ENCODE assay signal across 14 mouse cellular contexts in the genomic region with DNA sequence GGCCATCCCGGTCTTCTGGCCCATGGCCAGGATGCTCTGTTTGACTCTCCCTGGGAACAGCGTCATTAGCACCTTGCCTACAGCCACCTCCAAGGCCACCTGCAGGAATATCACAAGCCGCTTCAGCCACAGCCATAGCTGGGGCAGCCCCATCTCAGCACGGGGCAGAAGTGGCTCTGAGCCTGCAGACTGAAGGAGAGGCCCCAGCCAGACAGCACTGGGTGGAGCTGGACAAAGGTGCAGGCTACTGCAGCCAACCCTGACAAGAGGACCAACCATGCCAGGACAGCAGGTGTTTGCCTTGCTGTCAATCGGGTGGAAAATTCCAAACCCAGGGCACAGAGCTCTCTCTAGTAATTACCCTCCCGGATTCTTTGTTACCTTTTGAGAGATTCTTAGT. TPM values are rescaled to one million over a fixed set of nuclear protein-coding genes. Genes with fewer than 3 reads are reported as not detected.
DNase-seq lines count a peak whose midpoint lies in the region; ATAC-seq and TF ChIP-seq lines count a peak whose summit lies in the region.
"Had no signal": no experiment of that assay in that cellular context is flagged by ENCODE, and none has a peak within 500 bp of the region (broad histone marks: within the 10 kb centered on the region; RNA-seq: fewer than 3 reads in every experiment).

TSS of gene Dio1 (minus strand) at position 204 of the 400 bp plus-strand sequence.

- H3K27me3 ChIP-seq in limb, embryonic 13.5 days, result peaks cover 10% of the 10 kb centered on the region; the same call in 1 of the 2 replicates
- H3K27me3 ChIP-seq in limb, embryonic 10.5 days (ENCODE audit: low read depth, poor library complexity, severe bottlenecking), result peaks cover 11% of the 10 kb centered on the region
- H3K27me3 ChIP-seq in intestine, embryonic 15.5 days (replicated peaks), result no peaks in the 10 kb centered on the region
- no peaks in the 10 kb centered on the region for H3K27me3 ChIP-seq in limb, embryonic 14.5 days (ENCODE audit: control insufficient read depth, insufficient read depth, low read length)
- H3K27me3 ChIP-seq: limb, embryonic 15.5 days; neural tube, embryonic 12.5 days had no signal

- no peak within 1 kb of the TSS for H3K27ac ChIP-seq in limb, embryonic 13.5 days
- no peak within 1 kb of the TSS for H3K27ac ChIP-seq in limb, embryonic 10.5 days
- no peak within 1 kb of the TSS for H3K27ac ChIP-seq in intestine, embryonic 15.5 days
- no peak within 1 kb of the TSS for H3K27ac ChIP-seq in limb, embryonic 14.5 days (replicated peaks; ENCODE audit: low read depth, low read length)
- H3K27ac ChIP-seq: limb, embryonic 15.5 days; neural tube, embryonic 12.5 days had no signal

- H3K4me2 ChIP-seq in limb, embryonic 13.5 days (replicated peaks), result no peak within 1 kb of the TSS
- H3K4me2 ChIP-seq in intestine, embryonic 15.5 days (replicated peaks), result peak within 1 kb of the TSS; percentile 18
- no peak within 1 kb of the TSS for H3K4me2 ChIP-seq in limb, embryonic 14.5 days (replicated peaks; ENCODE audit: low read depth, low read length, severe bottlenecking)
- H3K4me2 ChIP-seq: limb, embryonic 15.5 days; neural tube, embryonic 12.5 days had no signal

- no peaks in the 10 kb centered on the region for H3K36me3 ChIP-seq in limb, embryonic 13.5 days
- no peaks in the 10 kb centered on the region for H3K36me3 ChIP-seq in limb, embryonic 10.5 days
- no peaks in the 10 kb centered on the region for H3K36me3 ChIP-seq in intestine, embryonic 15.5 days
- no peaks in the 10 kb centered on the region for H3K36me3 ChIP-seq in limb, embryonic 14.5 days (ENCODE audit: control insufficient read depth, insufficient read depth, low read length)
- H3K36me3 ChIP-seq: limb, embryonic 15.5 days; neural tube, embryonic 12.5 days had no signal

- H3K9ac ChIP-seq in limb, embryonic 13.5 days, result 0 out of 2 replicates have a peak within 1 kb of the TSS, but pooled peaks have one; percentile 8
- H3K9ac ChIP-seq in intestine, embryonic 15.5 days, result no peak within 1 kb of the TSS
- H3K9ac ChIP-seq in limb, embryonic 14.5 days (ENCODE audit: low read depth, low read length, severe bottlenecking), result 0 out of 2 replicates have a peak within 1 kb of the TSS, but pooled peaks have one; percentile 5
- H3K9ac ChIP-seq: limb, embryonic 15.5 days; neural tube, embryonic 12.5 days had no signal

- no peak for TF ChIP-seq POLR2A in limb, embryonic 14.5 days (IDR thresholded peaks at IDR 0.05; ENCODE audit: borderline replicate concordance, extremely low read depth, insufficient read depth, insufficient read length)

- DNase-seq in limb, embryonic 10.5 days (ENCODE audit: low spot score), result no peak
- DNase-seq in cerebellum, adult 18-20 months, result peak; percentile 75 to 87
- no peak for DNase-seq in limb, embryonic 14.5 days (ENCODE audit: low spot score)
- no peak for DNase-seq in layer of hippocampus, postnatal 10 days (ENCODE audit: low spot score in 2 of 2)
- no peak for DNase-seq in layer of hippocampus, adult 18-20 months (ENCODE audit: low spot score in 2 of 2)
- no peak for DNase-seq in urinary bladder, postnatal 25 days (ENCODE audit: low spot score)
- DNase-seq: right cerebral cortex, postnatal 14 days had no signal

- H3K4me1 ChIP-seq in limb, embryonic 13.5 days, result peaks cover 9% of the 10 kb centered on the region; the same call in 1 of the 2 replicates
- peaks cover 16% of the 10 kb centered on the region for H3K4me1 ChIP-seq in limb, embryonic 10.5 days
- H3K4me1 ChIP-seq in intestine, embryonic 15.5 days (replicated peaks), result peaks cover 6% of the 10 kb centered on the region; the same call in 1 of the 2 replicates
- H3K4me1 ChIP-seq in limb, embryonic 14.5 days (ENCODE audit: control insufficient read depth, insufficient read depth, low read length), result 0 out of 2 replicates have a peak, but pooled peaks cover 2% of the 10 kb centered on the region
- H3K4me1 ChIP-seq: neural tube, embryonic 12.5 days had no signal

- no peaks in the 10 kb centered on the region for H3K9me3 ChIP-seq in limb, embryonic 13.5 days
- no peaks in the 10 kb centered on the region for H3K9me3 ChIP-seq in limb, embryonic 10.5 days (replicated peaks)
- no peaks in the 10 kb centered on the region for H3K9me3 ChIP-seq in intestine, embryonic 15.5 days
- H3K9me3 ChIP-seq in limb, embryonic 14.5 days (ENCODE audit: control insufficient read depth, low read length), result no peaks in the 10 kb centered on the region
- H3K9me3 ChIP-seq: limb, embryonic 15.5 days; neural tube, embryonic 12.5 days had no signal

- 41% methylated on average over 6 of the region's 6 CpGs for WGBS in limb, embryonic 13.5 days
- WGBS in limb, embryonic 10.5 days, result 55% methylated on average over 6 of the region's 6 CpGs
- 35% methylated on average over 6 of the region's 6 CpGs for WGBS in intestine, embryonic 15.5 days
- 34% methylated on average over 6 of the region's 6 CpGs for WGBS in limb, embryonic 14.5 days

- H3K4me3 ChIP-seq in limb, embryonic 13.5 days, result no peak within 1 kb of the TSS
- no peak within 1 kb of the TSS for H3K4me3 ChIP-seq in limb, embryonic 10.5 days
- H3K4me3 ChIP-seq in intestine, embryonic 15.5 days (replicated peaks), result no peak within 1 kb of the TSS
- no peak within 1 kb of the TSS for H3K4me3 ChIP-seq in limb, embryonic 14.5 days (replicated peaks; ENCODE audit: low read length)
- H3K4me3 ChIP-seq: limb, embryonic 15.5 days; neural tube, embryonic 12.5 days had no signal

- ATAC-seq in limb, embryonic 13.5 days (ENCODE audit: low FRiP score, low read depth), result no peak
- peak; percentile 79 for ATAC-seq in intestine, embryonic 15.5 days
- ATAC-seq in limb, embryonic 14.5 days (ENCODE audit: low FRiP score, low read depth), result no peak
- ATAC-seq: inflammation-experienced regulatory T-cells, adult 6 months had no signal

RNA-seq across cellular contexts. Expression of gene Dio1, which starts in this region (rescaled TPM):
- polyA plus RNA-seq in limb, embryonic 13.5 days (2015; fragmentation: Nextera tagmentation; extraction: Ambion mirVana), result not detected in 2 replicates
- polyA plus RNA-seq in limb, embryonic 10.5 days (2016; fragmentation: Nextera tagmentation; extraction: Ambion mirVana), result not detected in 2 replicates
- polyA plus RNA-seq in intestine, embryonic 15.5 days (2015; fragmentation: Nextera tagmentation; extraction: Ambion mirVana), result 1.5 and 1.9 TPM in 2 replicates
- polyA plus RNA-seq in limb, embryonic 14.5 days (2012; rRNA removed), result 0.06 and 0.09 TPM in 2 replicates
- polyA plus RNA-seq in limb, embryonic 14.5 days (2014; fragmentation: Nextera tagmentation; extraction: Ambion mirVana), result not detected in 2 replicates
- total RNA-seq in layer of hippocampus, postnatal 10 days (2021), result not detected
- not detected for total RNA-seq in layer of hippocampus, adult 18-20 months (2021)
- total RNA-seq: common myeloid progenitor, adult 5-6 weeks had no signal
- polyA plus RNA-seq: heart, postnatal 0 days; inflammation-experienced regulatory T-cells, adult 6 months; neural tube, embryonic 12.5 days had no signal

Comparison
In these comparisons a context has a peak if more than half of its experiments do, and no peak if none do; other contexts are left out.
1. DNase-seq: peak in cerebellum, adult 18-20 months (2 of 2); none in limb, embryonic 10.5 days (single experiment), limb, embryonic 14.5 days (single experiment), layer of hippocampus, postnatal 10 days (0 of 2), layer of hippocampus, adult 18-20 months (0 of 2) and urinary bladder, postnatal 25 days (single experiment).